Mouse (Mus musculus): ENCODE results near the gene P2ry1. TPM values are rescaled to one million over a fixed set of nuclear protein-coding genes. Genes with fewer than 3 reads are reported as not detected.

P2ry1 gene
- 4.4 and 5.1 TPM in 2 replicates for polyA plus RNA-seq (2015; fragmentation: Nextera tagmentation; extraction: Ambion mirVana)

GRCm38 (mm10) chr3:61002587-61003501 is at the start of gene P2ry1:
Gene P2ry1 (plus strand): TSS chr3:61002795.
- WGBS, result under 1% methylated on average over 90 of the region's 90 CpGs

DNA sequence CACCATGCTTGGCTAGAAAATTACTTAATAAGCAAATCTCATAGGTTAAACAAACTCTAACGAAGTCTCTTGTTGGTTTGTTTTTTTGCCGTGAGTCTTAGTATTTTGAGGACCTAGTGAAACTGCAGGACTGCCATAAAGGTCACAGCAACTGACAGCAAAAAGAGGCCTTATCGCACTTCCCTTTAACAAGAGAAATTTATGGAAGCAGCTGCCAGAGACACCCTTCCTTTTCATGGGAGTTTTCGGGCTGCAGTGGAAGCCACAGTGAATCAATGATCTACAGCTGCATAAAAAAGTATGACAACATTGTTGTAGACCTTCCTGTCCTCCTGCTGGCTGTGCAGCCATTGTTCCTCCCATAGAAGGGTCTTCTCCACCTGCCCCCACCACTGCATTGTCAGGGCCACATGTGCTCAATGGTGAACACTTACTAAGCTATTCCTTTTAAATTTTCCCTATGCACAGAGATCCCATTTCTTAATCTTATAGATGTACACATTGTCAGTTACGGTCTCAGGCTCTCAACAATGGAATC is 49.3 kb upstream of the P2ry1 start:
- no peaks in the 10 kb centered on the region for H3K9me3 ChIP-seq
- ATAC-seq (ENCODE audit: low FRiP score, low read depth), result no peak
- H3K4me2 ChIP-seq (replicated peaks), result no peak overlapping the region
- H3K9ac ChIP-seq, result no peak overlapping the region
- H3K4me3 ChIP-seq, result no peak overlapping the region
- 76% methylated on average over 5 of the region's 5 CpGs for WGBS
- no peak overlapping the region for H3K27ac ChIP-seq
- H3K4me1 ChIP-seq, result no peaks in the 10 kb centered on the region
- H3K36me3 ChIP-seq, result no peaks in the 10 kb centered on the region
- H3K27me3 ChIP-seq, result no peaks in the 10 kb centered on the region

More at GRCm38 (mm10) chr3:61002587-61003501, at the start of gene P2ry1:
- Histone ChIP-seq H3K4me1 (peaks cover 3% of the 10 kb centered on the region; the same call in 1 of the 2 replicates), H3K9me3 (no peaks in the 10 kb centered on the region), H3K4me2 (replicated peaks) (peak within 1 kb of the TSS; percentile 98), H3K27me3 (peaks cover 43% of the 10 kb centered on the region), H3K36me3 (no peaks in the 10 kb centered on the region), H3K9ac (peak within 1 kb of the TSS; percentile 73), H3K27ac (no peak within 1 kb of the TSS; the same call in 1 of the 2 replicates), H3K4me3 (peak within 1 kb of the TSS; percentile 71)
- ATAC-seq (ENCODE audit: low FRiP score, low read depth), result peak; percentile 94

DNA sequence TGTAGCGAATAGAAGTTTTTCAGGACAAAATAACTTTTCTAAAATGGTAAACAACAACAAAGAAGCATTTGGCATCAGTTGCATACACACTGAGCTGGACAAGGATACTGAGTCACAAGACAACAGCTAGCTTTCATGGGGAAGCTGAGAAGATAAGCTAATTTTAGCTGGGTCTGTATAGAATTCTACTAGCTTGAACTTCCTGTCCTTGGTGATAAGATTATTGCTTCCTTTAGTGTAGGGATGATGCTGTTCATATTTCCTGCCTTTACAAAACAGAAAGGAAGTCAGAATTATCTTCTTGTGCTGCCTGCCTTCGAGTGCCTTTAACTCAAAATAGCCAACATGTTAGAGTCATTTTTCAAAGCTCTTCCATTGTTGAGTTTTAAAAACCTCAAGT is 48.5 kb upstream of the P2ry1 start:
- H3K4me1 ChIP-seq, result no peaks in the 10 kb centered on the region
- H3K27me3 ChIP-seq, result no peaks in the 10 kb centered on the region
- H3K4me2 ChIP-seq (replicated peaks), result no peak overlapping the region
- H3K27ac ChIP-seq, result no peak overlapping the region
- no peaks in the 10 kb centered on the region for H3K9me3 ChIP-seq
- WGBS, result 77% methylated on average over 2 of the region's 2 CpGs
- no peaks in the 10 kb centered on the region for H3K36me3 ChIP-seq
- ATAC-seq (ENCODE audit: low FRiP score, low read depth), result no peak
- H3K9ac ChIP-seq, result no peak overlapping the region
- no peak overlapping the region for H3K4me3 ChIP-seq

- WGBS, result 86% methylated on average over 2 of the region's 2 CpGs
- ATAC-seq (ENCODE audit: low FRiP score, low read depth), result no peak
Observed at GRCm38 (mm10) chr3:60958769-60959168, 43.8 kb upstream of the P2ry1 start.

GRCm38 (mm10) chr3:60965137-60965536 is 37.5 kb upstream of the P2ry1 start:
- H3K4me3 ChIP-seq, result no peak overlapping the region
- H3K4me1 ChIP-seq, result no peaks in the 10 kb centered on the region
- WGBS, result 83% methylated on average over 2 of the region's 2 CpGs
- no peaks in the 10 kb centered on the region for H3K36me3 ChIP-seq
- H3K9me3 ChIP-seq, result no peaks in the 10 kb centered on the region
- no peak overlapping the region for H3K4me2 ChIP-seq (replicated peaks)
- no peak overlapping the region for H3K27ac ChIP-seq
- no peak overlapping the region for H3K9ac ChIP-seq
- H3K27me3 ChIP-seq, result no peaks in the 10 kb centered on the region
- no peak for ATAC-seq (ENCODE audit: low FRiP score, low read depth)

More at GRCm38 (mm10) chr3:60958769-60959168, 43.8 kb upstream of the P2ry1 start:
- H3K27ac ChIP-seq, result no peak overlapping the region
- H3K4me1 ChIP-seq, result no peaks in the 10 kb centered on the region
- H3K9ac ChIP-seq, result no peak overlapping the region
- H3K4me3 ChIP-seq, result no peak overlapping the region
- H3K9me3 ChIP-seq, result no peaks in the 10 kb centered on the region
- no peaks in the 10 kb centered on the region for H3K27me3 ChIP-seq
- H3K36me3 ChIP-seq, result no peaks in the 10 kb centered on the region
- no peak overlapping the region for H3K4me2 ChIP-seq (replicated peaks)

- no peaks in the 10 kb centered on the region for H3K9me3 ChIP-seq
- no peak for ATAC-seq (ENCODE audit: low FRiP score, low read depth)
- no peak overlapping the region for H3K9ac ChIP-seq
- H3K4me3 ChIP-seq, result no peak overlapping the region
- WGBS, result 80% methylated on average over 1 of the region's 1 CpGs
- H3K4me1 ChIP-seq, result no peaks in the 10 kb centered on the region
- no peaks in the 10 kb centered on the region for H3K36me3 ChIP-seq
- H3K27ac ChIP-seq, result no peak overlapping the region
- H3K4me2 ChIP-seq (replicated peaks), result no peak overlapping the region
- no peaks in the 10 kb centered on the region for H3K27me3 ChIP-seq
Observed at GRCm38 (mm10) chr3:60974944-60975343, 27.7 kb upstream of the P2ry1 start.

DNA sequence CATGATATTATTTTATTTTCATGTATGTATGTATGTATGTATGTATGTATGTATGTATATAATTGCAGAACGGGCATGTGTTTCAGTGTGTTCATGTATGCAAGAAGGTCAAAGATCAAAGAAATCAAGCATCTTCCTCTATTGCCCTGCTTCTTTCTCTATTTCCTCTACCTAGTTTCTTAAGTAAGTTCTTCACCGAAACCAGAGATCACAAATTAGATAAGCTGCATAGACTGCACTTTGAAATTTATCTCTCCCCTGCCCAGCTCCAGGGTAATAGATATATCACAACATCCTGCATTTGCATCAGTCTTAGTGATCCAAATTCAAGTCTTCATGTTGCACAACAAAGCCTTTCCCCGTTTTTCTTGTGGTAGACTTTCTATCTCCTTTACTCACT is 20.5 kb upstream of the P2ry1 start:
- Histone ChIP-seq H3K4me2 (replicated peaks) (no peak overlapping the region), H3K4me1 (no peaks in the 10 kb centered on the region), H3K27me3 (no peaks in the 10 kb centered on the region), H3K4me3 (no peak overlapping the region), H3K9ac (no peak overlapping the region), H3K27ac (no peak overlapping the region), H3K9me3 (no peaks in the 10 kb centered on the region), H3K36me3 (no peaks in the 10 kb centered on the region)
- 86% methylated on average over 3 of the region's 3 CpGs for WGBS
- no peak for ATAC-seq (ENCODE audit: low FRiP score, low read depth)

- Histone ChIP-seq H3K4me2 (replicated peaks) (no peak overlapping the region), H3K36me3 (no peaks in the 10 kb centered on the region), H3K9me3 (no peaks in the 10 kb centered on the region), H3K27me3 (peaks cover 19% of the 10 kb centered on the region), H3K4me3 (no peak overlapping the region), H3K9ac (no peak overlapping the region), H3K4me1 (peaks cover 3% of the 10 kb centered on the region; the same call in 1 of the 2 replicates), H3K27ac (no peak overlapping the region)
- no peak for ATAC-seq (ENCODE audit: low FRiP score, low read depth)
- WGBS, result 89% methylated on average over 3 of the region's 3 CpGs
Observed at GRCm38 (mm10) chr3:60998064-60998463, 4.5 kb upstream of the P2ry1 start.

GRCm38 (mm10) chr3:60999715-61000114 is 2.9 kb upstream of the P2ry1 start:
- Histone ChIP-seq H3K4me1 (peaks cover 3% of the 10 kb centered on the region; the same call in 1 of the 2 replicates), H3K9me3 (no peaks in the 10 kb centered on the region), H3K4me2 (replicated peaks) (no peak overlapping the region), H3K4me3 (no peak overlapping the region), H3K36me3 (no peaks in the 10 kb centered on the region), H3K9ac (no peak overlapping the region), H3K27me3 (peaks cover 35% of the 10 kb centered on the region), H3K27ac (no peak overlapping the region)
- ATAC-seq (ENCODE audit: low FRiP score, low read depth), result no peak

DNA sequence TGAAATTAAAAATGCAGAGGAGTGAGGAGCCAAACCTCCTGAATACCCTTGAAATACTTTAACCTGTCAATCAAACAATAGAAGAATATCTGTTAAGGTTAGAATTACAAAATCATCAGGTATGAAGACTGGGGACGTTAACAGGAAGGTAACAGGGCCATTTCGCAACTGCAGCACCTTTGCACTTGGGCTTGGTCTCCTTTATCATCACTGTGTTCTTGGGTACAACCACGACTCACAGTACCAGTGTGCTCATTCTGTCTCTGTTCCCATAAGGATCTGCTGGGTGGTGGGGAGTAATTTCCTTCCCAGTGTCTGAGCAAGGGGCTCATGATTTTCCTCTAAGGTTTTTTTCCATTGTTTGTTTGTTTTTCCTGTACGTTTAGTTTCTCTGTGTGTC is 1.8 kb upstream of the P2ry1 start:
- no peak overlapping the region for H3K4me2 ChIP-seq (replicated peaks)
- no peak for ATAC-seq (ENCODE audit: low FRiP score, low read depth)
- no peak overlapping the region for H3K9ac ChIP-seq
- H3K4me1 ChIP-seq, result peaks cover 3% of the 10 kb centered on the region; the same call in 1 of the 2 replicates
- no peak overlapping the region for H3K27ac ChIP-seq
- H3K4me3 ChIP-seq, result no peak overlapping the region
- no peaks in the 10 kb centered on the region for H3K9me3 ChIP-seq
- H3K36me3 ChIP-seq, result no peaks in the 10 kb centered on the region
- 69% methylated on average over 4 of the region's 4 CpGs for WGBS
- H3K27me3 ChIP-seq, result peaks cover 43% of the 10 kb centered on the region

DNA sequence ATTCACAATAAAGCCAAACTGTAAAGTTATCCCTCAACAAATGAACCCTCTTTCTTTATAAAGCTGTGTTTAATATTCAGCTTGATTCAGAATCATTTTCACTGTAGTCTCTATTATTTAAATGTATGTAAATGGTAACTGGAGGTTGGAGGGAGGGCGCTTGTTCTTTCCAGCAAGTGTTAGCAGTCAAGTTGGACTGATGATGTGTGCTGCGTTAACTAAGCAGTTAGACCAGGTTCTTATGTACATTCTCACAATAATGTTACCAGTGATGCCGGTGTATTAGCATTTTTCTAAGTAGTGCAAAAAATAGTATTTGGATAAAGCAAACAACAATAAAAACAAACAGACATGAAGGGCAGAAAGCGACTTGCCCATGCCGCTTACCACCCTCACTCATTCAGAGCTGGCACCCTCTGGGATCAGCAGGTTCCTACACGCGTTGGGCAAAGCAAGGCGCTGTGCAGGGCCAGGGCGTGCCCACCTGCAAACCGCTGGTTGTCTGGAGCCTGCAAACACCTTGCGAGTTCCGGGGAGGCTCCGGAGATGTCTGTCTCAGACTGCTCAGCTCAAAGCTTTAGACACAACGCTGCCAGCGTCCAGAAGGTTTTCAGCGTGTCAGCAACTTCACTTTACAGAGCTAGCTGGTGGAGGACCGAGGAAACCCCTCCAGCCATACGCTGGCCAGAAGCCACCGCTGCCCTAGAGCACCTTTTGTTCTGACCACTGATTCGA is 576 bp upstream of the P2ry1 start:
- Histone ChIP-seq H3K9me3 (no peaks in the 10 kb centered on the region), H3K4me2 (replicated peaks) (peak overlapping the region; percentile 98), H3K27me3 (peaks cover 43% of the 10 kb centered on the region), H3K27ac (no peak overlapping the region), H3K36me3 (no peaks in the 10 kb centered on the region), H3K9ac (peak overlapping the region; percentile 73), H3K4me1 (peaks cover 3% of the 10 kb centered on the region; the same call in 1 of the 2 replicates), H3K4me3 (peak overlapping the region; percentile 71)
- peak; percentile 46 for ATAC-seq (ENCODE audit: low FRiP score, low read depth)
- WGBS, result 3% methylated on average over 20 of the region's 20 CpGs

GRCm38 (mm10) chr3:61004611-61005010 is 2.0 kb downstream of the P2ry1 start:
- Histone ChIP-seq H3K9ac (no peak overlapping the region), H3K4me1 (peaks cover 3% of the 10 kb centered on the region; the same call in 1 of the 2 replicates), H3K36me3 (no peaks in the 10 kb centered on the region), H3K4me3 (no peak overlapping the region), H3K4me2 (replicated peaks) (no peak overlapping the region; the same call in 1 of the 2 replicates), H3K27me3 (peaks cover 43% of the 10 kb centered on the region), H3K9me3 (no peaks in the 10 kb centered on the region), H3K27ac (no peak overlapping the region)
- 81% methylated on average over 1 of the region's 1 CpGs for WGBS
- ATAC-seq (ENCODE audit: low FRiP score, low read depth), result no peak

Data from limb, embryonic 13.5 days (tissue).